Mouse (Mus musculus) left cerebral cortex, adult 18-20 months (tissue): ENCODE measurements around the gene Rslcan18. TPM values are rescaled to one million over a fixed set of nuclear protein-coding genes. Genes with fewer than 3 reads are reported as not detected.

Experiments used
- total RNA-seq, 2 experiments: library from RNA; stranded (reverse); gene quantifications; 2 replicates each; pipeline ENCODE4 v1.2.3; 2021

The Rslcan18 gene
- total RNA-seq, 2 experiments from 2014 or later = 0.21 to 0.30 TPM

Other genes with a start within 250 kb of the Rslcan18 start
- gene Gm10767, start 211.3 kb downstream of the Rslcan18 start, total RNA-seq = 1 to 10 TPM; 2.8 to 3.5 TPM
- 1 to 10 TPM; 5.3 to 5.5 TPM for gene Zfp712, start 55.1 kb downstream of the Rslcan18 start, total RNA-seq
- gene Zfp708, start 18.3 kb downstream of the Rslcan18 start, total RNA-seq = 1 to 10 TPM; 2.3 to 2.4 TPM
- 1 to 10 TPM; 3.1 to 3.2 TPM for gene Gm28557, start 7.7 kb downstream of the Rslcan18 start, total RNA-seq
- 10 to 100 TPM in 1 of 2 experiments, 1 to 10 TPM in 1; 9.5 to 10.1 TPM for gene Zfp759, start 5.4 kb upstream of the Rslcan18 start, total RNA-seq
- 1 to 10 TPM; 4.3 to 5.5 TPM for gene Rsl1, start 56.9 kb upstream of the Rslcan18 start, total RNA-seq
- 1 to 10 TPM; 3.1 to 4.5 TPM for gene Zfp455, start 78.2 kb upstream of the Rslcan18 start, total RNA-seq
- gene Zfp458, start 162.2 kb upstream of the Rslcan18 start, total RNA-seq = 10 to 100 TPM; 18.7 to 20.4 TPM
- 1 to 10 TPM; 5.1 to 7.2 TPM for gene Zfp457, start 190.2 kb upstream of the Rslcan18 start, total RNA-seq
- 1 to 10 TPM; 3.1 TPM for gene Zfp595, start 216.3 kb upstream of the Rslcan18 start, total RNA-seq
- 1 to 10 TPM in 1 of 2 experiments, not detected in 1; 3.6 TPM for gene Gm28044, start 244.3 kb upstream of the Rslcan18 start, total RNA-seq
- gene Zfp953, start 244.3 kb upstream of the Rslcan18 start, total RNA-seq = under 1 TPM; 0.77 to 0.91 TPM